Mouse (Mus musculus) embryo, embryonic 11.5 days (tissue): ENCODE measurements at regions not wholly inside any gene's neighbourhood (a gene's known extent, or its start where the extent isn't known, plus 50 kb on each side); places are given as distances from the start of the nearest gene placed in this dataset.

ENCODE experiments used
- DNase-seq: peaks from one replicate; pipeline ENCODE4 v3.0.0-alpha.2; 2012; ENCODE audit warnings: low read depth, low spot score

DNA sequence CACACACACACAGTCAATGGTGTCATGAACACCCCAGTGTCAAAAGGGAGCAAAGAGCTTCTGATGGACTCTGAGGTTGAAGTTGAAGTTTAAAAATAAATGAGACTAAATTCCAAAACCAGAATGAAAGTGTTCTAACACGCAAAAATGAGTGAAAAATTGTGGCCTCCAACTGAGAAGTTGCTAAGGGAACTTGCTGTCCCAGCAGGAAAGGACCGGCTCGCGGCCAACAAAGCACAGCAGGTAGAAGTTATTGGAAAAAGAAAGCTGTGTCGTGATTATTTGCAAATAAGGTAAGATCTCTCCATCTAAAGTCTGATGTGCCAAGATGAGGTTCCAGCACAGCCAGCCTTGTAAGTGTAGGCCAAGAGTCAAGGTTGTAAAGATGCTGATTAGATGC, 169.7 kb downstream of the Nrp2 start:
- no peak for DNase-seq

- no peak for DNase-seq
Measured at GRCm38 (mm10) chr1:62875631-62876030, 172.5 kb downstream of the Nrp2 start.

GRCm38 (mm10) chr1:62876685-62877084, 173.6 kb downstream of the Nrp2 start:
- no peak for DNase-seq

DNA sequence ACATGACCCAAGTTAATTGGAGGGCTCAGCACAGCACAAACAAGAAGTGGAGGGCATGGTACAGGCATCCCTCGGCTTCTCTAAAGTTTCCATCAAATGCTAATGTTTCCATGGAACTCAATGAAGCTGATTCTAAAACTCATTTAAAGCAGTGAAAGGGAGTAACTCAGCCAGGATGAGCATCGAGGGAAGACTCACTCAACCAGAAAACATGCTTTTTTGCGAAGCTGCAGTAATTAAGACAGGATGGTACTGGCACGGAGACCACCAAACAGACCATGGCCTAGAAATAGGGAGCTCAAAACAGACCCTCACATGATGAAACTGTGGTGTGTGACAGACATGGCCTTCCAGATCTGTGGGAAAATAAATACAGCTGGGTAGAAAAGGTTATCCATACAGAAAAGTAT, 177.8 kb downstream of the Nrp2 start:
- no peak for DNase-seq

- DNase-seq = no peak
Measured at GRCm38 (mm10) chr1:62881477-62881876, 178.4 kb downstream of the Nrp2 start.

DNA sequence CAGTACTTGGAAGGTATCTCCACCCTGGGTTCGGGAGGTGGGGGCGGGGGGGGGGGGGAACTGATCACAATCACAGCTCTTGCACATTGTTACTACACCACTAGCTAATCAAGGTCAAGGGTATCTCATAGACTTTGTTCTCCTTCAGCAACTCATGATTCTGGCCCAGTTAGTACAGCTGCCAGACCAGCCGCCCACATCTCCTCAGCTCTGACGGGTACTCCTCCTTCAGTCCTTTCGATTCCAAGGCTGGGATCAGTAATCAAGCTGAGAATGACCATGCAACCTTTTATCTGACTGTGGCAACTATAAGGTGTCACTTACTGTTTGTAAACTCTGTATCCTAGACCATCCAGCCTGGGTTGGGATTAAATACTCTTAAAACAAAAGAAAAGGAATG, 178.9 kb downstream of the Nrp2 start:
- no peak for DNase-seq

- no peak for DNase-seq
Measured at GRCm38 (mm10) chr1:62884876-62885480, 181.9 kb downstream of the Nrp2 start.

- DNase-seq = peak; percentile 24
Measured at GRCm38 (mm10) chr1:62887585-62888483, 184.7 kb downstream of the Nrp2 start.

GRCm38 (mm10) chr1:62901375-62901774, 198.3 kb downstream of the Nrp2 start:
- DNase-seq = no peak

GRCm38 (mm10) chr1:62901871-62902270, 198.8 kb downstream of the Nrp2 start:
- no peak for DNase-seq

- no peak for DNase-seq
Measured at GRCm38 (mm10) chr1:62902931-62903453, 199.9 kb downstream of the Nrp2 start.

DNA sequence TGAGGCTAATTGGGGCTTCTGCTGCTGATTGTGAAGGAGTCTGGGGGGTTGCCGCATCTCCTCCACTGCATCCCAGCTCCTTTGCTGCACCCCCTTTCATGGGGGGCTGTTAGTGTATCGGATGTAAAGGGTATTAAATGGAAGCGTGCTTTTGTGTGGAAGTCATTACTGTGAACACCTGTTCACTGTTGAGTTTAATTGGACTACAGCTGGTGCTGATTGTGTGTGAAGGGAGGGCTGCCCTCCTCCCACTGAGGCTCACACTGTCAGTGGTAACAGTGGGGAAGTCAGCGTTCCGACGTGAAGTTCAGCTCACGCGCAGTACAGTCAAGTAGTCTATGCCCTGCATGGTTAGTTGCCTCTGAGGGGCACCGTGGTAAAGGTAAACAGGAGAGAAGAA, 202.7 kb downstream of the Nrp2 start:
- no peak for DNase-seq

- no peak for DNase-seq
Measured at GRCm38 (mm10) chr1:62907243-62907642, 204.2 kb downstream of the Nrp2 start.
